Mouse (Mus musculus) naive thymus-derived CD4-positive, alpha-beta T cell, adult 2 months (primary cell): ENCODE data around the gene Caskin2.

Source experiments
- DNase-seq: peaks from one replicate; pipeline ENCODE4 v3.0.0-alpha.2; 2011; ENCODE audit warnings: low read depth

The Caskin2 gene

DNA sequence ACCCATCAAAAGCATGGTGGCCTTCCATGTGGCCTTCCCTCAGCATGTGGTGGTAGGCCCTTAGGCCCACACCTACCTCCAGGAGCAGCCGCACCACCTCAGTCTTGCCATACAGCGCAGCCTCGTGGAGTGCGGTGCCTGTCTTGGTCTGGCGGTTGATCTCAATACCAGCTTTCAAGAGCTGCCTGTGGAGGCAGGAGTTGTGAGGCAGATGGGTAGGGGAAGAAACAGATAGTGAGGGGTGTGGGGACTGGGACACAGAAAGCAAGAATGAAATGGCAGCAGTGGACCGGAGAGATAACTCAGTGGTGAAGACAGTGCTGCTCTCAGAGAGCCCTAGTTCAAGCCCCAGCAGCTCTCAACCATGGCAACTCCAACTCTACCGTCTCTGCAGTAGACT, 8.4 kb downstream of the Caskin2 start:
- DNase-seq, result no peak

DNA sequence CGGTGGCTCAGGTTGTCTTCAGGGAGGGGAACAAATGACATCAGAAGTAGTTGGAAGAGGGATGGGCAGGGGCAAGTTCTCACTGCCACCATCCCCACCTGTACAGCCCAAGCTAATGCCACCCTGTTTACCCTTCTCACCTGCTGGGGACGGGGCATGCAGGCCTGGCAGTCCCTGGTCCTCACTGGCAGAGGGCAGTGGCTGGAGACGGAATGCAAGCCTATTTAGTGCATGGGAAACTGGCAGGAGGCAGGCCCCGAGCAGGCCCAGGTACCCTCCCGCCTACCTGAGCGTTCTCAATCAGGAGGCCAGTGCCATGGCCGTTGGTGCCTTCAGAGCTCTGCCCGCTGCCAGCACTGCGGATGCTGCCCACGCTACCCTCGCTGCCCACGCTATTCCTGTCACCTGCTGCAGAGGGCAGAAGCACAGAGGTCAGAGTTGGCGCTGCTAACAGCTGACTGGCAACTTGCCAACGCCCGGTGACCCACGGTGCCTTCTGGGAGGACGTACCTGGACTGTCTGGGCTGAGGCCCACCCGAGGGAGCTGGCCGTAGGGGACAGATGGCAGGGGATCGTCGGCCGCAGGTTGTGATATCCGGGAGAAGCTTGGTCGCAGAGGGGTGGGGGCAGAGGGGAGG, 10.2 kb downstream of the Caskin2 start:
- DNase-seq, result no peak

DNA sequence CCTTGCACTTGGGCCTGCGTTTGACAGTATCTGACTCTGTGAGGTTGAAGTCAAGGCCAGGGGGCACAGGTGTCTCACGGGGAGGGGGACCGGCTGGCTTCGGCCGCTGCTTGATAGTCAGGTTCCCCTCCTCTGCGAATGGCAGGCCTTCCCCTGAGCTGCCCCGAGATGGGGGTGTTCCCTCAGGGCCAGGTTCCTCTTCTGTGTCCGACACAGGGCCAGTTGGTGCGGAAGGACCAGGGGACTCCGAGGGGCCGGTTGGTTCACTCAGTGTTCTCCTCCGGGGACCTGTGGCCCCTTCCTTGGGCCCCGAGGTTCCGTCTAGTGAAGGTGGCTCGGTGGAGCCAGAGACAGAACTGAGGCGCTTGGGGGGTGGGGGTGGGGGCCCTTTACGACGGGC, 12.5 kb downstream of the Caskin2 start:
- DNase-seq, result no peak

DNA sequence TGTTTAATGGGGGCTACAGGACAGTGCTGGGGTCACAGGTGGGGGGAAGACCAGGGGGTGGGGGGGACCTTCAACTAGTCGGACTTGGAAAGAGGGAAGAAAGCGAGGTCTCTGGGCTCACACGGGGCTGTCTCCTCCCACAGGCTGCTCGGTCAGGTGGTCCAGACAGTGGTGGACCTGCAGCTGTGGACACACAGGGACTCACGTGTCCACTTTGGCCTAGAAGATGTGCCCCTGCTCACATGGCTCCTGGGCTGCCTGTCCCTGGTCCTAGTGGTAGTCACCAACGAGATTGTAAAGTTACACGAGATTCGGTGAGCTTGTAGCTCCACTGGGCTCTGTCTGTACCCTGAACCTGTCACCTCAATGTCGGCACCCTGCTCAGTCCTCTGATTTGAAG, 15.8 kb downstream of the Caskin2 start:
- no peak for DNase-seq

DNA sequence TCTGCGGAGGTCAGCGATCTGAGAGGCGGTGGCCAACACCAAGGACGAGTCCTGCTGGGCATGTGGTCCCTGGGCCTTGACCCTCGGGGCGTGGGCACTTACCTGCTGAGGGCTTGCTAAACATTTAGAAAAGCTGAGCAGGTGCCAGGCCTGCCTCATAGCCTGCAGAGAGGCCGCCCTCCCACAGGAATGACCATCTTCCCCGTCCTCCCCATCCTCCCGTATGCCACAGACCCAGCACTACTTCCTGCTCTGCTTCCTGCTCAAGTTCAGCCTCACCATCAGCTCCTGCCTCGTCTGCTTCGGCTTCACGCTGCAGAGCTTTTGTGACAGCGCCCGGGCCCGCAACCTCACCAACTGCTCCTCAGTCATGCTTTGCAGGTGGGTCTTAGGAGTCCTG, 16.5 kb downstream of the Caskin2 start:
- no peak for DNase-seq

DNA sequence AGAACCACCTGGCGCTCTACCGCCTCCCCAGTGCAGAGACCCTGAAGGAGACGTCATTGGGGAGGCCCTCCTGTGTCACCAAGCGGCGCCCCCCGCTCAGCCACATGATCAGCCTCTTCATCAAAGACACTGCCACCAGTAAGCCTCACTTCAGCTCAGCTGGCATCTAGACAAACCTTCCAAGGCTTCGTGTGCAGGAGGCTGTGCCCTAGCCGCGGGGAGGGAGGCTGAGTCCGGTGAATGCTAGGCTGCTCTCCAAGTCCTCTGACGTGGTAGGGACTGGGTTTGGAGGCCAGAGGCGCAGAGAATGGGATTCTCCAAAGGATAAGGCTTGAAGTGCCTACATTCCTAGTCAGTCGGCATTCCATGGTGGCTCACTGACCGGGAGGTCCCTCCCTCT, 21.1 kb downstream of the Caskin2 start:
- no peak for DNase-seq

DNA sequence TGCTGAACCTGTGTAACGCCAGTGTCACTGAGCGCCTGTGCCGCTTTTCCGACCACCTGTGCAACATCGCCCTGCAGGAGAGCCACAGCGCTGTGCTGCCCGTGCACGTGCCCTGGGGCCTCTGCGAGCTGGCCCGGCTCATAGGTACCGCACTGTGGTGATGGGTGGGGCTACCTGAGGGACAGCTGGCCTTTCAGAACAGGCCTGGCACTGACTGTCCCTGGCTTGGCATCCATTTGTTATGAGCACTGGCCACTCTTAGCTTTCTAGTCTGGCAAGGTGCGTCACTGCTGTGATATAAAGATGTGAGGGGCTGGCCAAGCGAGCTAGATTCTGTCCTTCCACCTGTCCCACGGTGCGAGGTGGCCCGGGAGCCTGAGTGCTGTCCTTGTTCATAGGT, 21.5 kb downstream of the Caskin2 start:
- no peak for DNase-seq

DNA sequence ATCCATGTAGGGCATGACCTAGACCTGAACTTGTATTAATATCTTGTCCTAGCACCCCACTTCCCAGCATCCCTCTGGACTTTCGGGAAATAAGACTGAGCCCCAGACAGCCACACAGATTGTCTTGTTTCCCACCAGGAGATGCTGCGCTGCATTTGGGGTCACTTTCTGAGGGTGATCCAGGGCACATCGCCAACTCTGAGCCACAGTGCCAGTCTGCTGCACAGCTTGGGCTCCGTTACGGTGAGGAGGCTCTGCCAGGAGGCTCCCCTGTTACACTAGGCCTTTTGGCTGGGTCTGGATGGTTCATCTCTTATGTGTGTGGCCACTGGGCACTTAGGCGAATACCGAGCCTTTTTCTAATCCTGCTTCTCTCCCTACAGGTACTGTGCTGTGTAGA, 23.7 kb downstream of the Caskin2 start:
- DNase-seq, result no peak

DNA sequence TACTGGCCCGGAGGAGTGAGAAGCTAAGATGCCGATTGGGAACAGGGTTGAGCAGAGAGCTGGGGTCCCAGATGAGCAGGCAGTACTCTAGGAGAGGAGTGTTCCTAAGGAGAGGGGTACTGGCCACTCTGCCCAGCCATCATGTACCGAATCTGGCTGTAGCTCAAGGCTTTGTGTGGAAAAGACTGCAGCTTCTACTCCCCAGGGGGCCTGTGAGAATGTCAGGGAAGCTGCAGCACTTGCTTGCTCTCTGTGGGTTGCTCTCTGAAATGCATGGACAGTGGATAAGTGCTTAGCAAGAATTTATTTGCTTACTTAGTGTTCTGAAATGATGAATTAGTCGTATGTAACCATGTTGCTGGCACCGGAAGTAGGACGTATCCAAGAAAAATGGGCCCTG, 27.0 kb downstream of the Caskin2 start:
- no peak for DNase-seq

DNA sequence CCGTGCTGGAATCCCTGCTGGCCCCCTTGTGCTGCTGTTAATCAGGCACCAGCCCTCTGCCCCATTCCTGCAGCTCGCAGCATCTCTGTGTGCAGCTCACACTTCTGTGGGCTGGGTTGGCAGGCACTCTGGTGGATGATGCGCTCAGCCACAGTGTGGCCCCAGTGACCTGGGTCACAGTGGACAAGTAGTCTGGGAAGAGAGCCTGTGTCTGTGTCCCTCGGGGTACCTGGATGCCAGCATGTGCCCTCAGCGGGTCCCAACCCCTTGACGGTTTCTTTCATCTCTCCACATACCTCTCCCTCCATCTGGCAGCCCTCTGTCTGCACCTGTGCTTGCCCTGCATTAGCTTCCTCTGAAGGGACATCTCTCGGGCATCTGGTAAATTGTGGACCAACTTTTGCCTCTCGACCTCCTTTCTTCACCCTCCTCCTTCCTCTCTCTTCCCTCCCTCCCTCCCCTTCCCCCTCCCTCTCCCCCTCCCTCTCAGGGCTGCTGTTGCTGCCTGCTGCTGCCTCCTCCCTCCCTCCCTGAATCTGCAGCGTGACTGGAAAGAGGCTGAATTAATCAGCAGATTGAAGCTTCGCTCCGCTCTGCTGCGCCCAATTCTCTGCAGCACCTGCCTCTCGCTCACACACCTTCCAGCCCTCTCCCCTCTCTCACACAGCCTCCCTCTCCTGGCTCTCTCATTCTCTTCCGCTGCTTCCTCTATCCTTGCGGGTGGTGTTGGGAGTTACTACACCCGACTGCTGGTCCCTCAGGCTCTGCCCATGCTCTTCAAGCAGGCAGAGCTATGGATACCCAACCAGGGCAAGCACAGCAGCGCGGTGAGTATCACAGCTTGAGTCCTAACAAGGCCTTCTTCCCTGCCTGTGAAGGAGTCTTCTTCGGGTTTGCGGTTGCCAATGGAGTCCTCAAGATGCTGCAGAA, 33.0 kb downstream of the Caskin2 start:
- no peak for DNase-seq

DNA sequence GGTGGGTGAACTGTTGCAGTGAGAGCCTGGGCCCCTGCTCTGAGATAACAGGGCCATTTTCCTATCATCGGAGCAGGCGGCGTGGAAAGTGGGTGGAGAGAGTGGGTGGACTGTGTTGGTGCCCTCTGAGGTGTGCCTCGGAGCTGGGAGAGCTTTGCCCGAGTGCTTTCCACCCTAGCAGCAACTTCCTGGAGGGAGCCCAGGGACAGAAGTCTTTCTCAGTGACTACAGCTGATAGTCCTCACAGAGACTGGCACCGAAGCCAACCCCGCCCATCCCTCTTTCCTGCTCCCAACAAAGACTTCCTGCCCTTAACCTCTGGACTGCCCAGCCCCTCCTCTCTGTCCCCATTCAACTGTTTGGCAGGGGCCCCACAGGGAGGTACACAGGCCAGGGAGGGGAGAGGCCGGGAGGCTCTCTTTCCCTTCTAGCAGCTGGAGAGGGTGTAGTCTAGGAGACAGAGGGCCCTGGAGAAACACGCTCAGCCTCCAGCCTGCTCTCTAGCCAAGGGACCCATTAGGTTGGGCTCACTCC, 34.3 kb downstream of the Caskin2 start:
- DNase-seq, result peak; percentile 28

DNA sequence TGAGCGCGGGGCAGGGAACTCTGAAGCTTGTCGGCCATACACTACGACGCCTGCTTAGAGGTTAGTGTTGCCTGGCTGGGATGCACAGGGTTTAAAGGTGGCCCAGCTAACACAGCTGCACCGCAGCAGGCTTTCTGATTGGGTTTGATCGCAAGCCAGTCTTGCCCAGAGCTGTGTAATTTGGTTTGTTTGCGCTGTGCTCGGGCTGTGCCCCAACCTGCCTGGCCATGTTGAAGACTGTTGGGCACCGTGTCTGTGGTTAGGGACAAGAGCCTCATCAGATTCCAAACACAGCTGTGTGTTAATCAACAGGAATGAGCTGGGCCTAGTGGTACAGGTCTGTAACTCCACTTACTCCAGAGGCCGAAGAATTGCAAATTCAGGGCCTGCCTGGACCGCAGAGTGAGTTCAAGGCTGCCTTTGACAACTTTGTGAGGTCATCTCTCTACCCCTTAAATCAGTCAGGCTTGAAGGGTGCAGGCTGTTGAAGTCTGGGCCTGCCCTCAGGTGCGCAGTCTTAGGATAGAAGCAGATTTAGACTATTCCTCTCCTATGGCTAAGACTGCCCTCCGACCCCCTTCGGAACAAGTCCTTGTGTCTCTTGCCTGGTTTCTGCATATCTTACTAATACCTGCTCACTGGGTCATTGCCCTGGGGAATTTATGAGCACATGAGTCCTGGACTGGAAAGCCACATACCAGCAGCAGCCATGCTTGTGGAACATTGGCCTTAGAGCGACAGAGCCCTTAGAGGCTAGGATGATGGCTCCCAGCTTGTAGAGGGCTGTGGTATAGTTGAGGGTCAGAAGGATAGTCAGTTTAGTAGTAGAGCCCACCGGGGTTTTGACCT, 35.7 kb downstream of the Caskin2 start:
- DNase-seq, result no peak

DNA sequence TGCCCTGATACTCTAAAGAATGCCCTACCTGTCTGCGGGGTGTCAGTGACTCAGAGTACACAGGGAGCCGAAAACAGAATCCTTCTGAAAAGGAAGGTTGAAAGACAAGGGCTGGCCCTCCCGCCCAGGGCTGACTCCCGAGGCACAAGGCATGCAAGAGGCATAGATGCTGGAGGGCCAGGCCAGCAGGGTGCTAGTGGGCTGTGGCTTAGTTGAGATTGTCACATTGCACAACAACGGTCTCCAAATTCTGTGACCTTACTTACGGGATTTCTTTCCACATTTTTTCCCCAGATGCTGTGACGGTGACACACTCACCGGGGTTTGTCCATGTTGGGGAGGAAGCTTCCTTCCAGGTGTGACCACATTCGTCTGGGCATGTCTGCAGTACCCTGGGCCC, 36.5 kb downstream of the Caskin2 start:
- no peak for DNase-seq

DNA sequence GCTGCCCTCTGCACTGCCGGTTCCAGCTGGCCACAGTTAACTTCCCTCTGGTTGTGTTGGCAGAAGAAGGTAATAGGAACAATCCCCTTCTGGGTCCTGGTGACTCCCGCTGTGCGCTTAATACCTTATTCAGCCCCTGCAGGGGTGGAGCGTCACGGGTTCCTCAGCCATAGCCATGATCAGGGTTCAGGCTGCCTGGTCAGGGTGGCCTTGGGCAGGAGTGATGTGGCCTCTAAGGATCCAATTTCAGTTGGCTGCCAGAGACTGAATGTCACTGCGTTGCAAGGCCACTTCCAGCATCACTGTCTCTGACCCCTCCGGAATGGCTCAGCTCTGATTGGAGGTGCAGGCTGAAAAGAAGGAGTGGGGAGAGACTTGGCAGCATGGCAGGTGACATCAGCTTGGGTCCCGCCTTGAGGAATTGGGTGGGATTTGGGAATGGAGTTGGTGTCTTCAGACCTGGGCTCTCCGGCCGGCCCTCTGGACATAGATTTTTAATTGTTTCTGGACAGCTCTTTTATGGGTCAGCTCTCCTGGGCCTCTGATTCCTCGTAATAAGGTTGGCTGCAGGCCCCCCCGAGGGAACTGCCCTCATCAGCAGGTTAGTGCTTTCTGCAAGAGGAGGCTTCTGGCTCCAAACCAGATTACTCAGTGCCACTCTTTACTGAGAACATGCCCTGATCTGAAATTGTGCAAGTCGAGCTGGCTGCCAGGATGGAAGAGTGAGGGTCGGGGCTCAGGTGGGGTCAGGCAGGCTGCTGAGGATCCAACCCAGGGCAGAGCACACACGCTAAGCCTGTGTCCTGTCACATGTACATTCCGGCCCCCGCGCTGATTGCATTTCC, 37.4 kb downstream of the Caskin2 start:
- no peak for DNase-seq

DNA sequence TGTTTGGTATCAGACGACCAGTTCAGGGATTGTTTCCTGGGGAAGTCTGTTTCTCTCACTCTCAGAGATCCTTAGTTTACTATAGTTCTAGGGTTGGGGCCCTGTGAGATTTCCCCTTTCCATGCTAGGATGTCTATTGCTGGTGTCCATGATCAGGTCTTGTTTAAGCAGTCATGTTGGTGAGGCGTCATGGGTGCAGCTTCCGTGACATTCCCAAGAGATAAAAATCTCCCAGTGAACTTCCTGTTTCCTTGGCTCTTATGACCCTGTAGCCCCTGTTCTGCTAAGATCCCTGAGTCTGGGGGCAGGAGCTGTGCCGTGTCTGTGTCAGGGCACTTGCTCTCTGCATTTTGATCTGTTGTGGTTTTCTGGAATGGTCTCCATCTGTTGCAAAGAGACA, 38.8 kb downstream of the Caskin2 start:
- DNase-seq, result no peak

DNA sequence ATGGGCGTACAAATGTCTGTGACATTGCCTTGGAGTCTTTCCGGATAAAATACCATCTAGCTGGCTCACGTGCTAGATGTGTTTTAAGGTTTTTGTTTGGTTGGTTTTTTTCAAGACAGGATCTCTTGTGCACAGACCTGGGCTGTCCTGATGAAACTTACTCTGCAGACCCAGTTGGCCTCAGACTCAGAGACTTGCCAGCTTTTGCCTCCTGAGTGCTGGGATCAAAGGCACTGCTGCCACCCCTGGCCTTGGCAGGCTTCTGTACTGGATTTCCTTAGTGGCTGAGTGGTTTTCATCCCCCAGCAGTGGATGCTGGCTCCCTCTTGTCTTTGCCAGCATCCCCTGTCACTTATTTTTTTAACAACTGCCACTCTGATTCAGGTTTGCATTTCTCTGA, 44.5 kb downstream of the Caskin2 start:
- DNase-seq, result no peak

DNA sequence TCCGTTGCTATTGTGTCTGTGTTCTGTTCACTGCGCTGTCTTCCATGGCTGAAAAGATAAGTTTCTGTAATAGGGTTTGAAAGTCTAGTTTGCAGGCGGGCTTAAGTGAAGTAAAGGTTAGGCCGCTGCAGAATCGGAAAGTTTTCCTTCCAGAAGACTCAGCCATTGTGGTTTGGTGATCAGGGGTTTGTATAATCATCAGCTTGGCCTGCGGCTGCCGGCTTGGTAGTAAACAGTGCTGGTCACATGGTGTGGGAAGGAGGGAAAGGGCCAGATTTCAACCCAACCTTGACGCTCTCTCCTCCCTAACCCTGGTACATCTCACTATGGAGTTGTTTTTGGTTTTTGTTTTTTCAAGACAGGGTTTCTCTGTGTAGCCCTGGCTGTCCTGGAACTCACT, 46.5 kb downstream of the Caskin2 start:
- DNase-seq, result no peak

DNA sequence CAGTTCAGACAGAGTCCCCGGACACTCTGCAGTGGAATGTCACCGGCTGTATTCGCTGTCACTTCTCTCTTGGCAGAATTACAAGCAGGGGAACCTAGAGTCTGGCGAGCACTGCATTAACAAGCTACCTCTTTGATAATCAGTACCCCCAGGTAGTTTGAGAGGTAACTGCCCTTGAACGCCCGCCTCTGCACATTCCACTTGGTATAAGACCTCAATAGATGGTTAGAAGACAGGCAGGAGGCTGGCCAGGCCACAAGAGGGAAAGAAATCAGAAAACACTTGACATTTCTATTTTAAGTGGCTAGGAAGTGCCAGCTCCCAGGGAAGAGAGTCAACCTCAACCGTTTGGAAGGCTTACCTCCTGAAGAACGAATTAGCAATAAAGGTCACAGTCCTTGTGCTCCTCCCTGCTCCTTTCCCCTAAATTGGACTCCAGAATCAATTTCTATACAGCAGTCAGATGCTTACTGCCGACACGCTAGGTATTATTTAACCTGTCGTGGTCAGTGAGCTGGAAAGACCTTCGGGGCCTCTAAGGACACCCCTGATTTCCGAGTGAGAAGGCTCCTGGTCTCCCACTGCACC, 47.0 kb downstream of the Caskin2 start:
- no peak for DNase-seq

DNA sequence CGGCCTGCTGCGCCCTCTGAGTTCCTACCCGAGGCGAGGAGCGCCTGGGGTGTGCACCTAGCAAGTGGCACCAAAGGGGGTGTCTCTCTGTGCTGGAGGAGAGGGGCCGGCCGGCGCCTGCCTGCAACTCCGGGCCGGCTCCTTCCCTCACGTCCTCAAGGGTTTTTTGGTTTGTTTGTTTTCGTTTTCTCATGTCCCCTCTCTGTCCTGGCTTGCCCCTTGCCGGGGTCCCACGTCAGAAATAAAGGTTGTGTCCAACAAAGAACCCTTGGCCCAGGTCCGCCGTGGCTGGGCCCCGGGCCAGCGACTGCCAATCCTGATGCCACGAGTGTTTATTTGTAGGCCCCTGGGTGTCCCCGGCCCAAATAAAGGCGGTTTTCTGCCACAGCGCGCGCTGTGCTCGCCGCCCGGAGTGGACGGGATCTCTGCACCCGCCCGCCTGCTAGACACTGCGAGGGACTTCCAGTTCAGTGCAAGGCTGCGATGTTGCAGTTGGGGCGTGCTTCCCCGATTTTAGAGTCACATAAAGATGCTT, 47.8 kb downstream of the Caskin2 start:
- no peak for DNase-seq

DNA sequence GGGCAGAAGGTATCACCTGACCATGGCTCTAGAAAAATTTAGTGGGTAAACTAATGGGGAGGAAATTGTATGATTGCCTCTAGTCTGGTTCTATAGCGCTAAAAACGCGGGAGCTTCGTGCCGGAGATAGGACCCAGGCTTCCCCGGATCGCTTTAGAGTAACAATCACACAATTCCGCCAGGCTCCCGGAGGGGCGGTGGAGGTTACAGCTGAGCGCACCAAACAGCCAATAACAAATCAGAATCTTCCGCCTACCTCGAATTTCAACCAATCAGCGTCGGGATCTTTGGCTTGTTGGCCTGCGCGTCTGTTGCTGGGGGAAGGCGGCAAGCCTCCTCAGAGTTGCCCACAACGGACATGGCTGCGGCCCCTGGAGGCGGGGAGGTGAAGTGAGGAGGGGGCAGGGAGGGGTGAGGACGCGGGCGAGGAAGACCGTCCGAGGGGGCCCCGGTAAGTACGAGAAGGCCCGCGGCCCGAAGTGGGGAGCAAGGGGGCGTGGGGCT, 48.3 kb downstream of the Caskin2 start, which contains the start of gene Tmem94:
Gene Tmem94, plus strand, starts transcription at position 331 of the 504 bp plus-strand sequence.
- DNase-seq, result peak; percentile 100

DNA sequence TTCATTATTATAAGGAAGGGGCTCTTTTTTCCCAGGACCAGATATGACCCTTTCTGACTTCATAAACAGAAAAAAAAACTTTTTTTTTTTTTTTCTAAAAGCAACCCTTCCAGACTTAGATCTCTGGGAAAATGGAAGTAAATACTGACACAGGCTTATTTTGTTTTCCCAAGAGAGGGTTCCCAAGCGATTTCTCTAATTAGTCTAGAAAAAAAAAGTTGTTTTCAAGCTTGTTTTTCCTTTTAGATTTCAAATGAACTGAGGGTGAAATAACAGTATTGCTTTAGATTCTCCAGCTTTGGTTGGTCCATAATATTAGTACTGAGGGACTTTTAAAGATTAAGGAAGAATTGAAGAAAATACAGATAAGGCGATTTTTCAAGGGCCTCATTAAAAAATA, 48.7 kb downstream of the Caskin2 start:
- DNase-seq, result no peak
